21 mouse cellular contexts compared by ENCODE assay signal in the genomic region with DNA sequence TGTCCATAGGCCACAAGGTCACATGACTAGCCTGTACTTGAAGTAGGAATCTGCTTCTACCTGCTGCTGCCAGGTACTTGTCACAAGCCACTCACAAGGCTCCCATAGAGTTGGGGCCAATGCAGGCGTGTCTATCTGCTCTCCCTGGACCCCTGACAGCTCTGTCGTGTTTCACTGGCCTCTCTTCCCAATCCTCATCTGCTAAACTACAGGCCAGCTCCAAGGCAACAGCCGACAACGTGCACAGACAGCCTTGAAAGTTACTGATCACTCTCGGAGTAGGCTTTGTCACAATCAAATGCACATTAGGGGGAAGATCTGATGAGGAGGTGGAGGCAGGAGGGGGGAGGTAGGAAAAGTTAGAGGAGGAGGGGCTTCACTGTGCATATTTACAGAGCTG.
"Had no signal": no experiment of that assay in that cellular context is flagged by ENCODE, and none has a peak within 500 bp of the region (broad histone marks: within the 10 kb centered on the region; RNA-seq: fewer than 3 reads in every experiment).

No protein-coding gene starts in this region.

- DNase-seq: kidney, adult 11 months; kidney, adult 8-10 months; kidney, postnatal 10 days; kidney, postnatal 36 days; layer of hippocampus, postnatal 36 days; liver, embryonic 13.5 days; lung, adult 2 months; midbrain, embryonic 14.5 days; right cerebral cortex, adult 18-20 months; right cerebral cortex, postnatal 14 days; right cerebral cortex, postnatal 4 days; thymus, adult 2 months; thymus, postnatal 14 days; thymus, postnatal 4 days had no signal

- H3K4me2 ChIP-seq: kidney, embryonic 15.5 days; liver, embryonic 13.5 days; midbrain, embryonic 11.5 days; neural tube, embryonic 12.5 days; neural tube, embryonic 15.5 days had no signal

- H3K36me3 ChIP-seq: kidney, embryonic 15.5 days; liver, embryonic 13.5 days; neural tube, embryonic 12.5 days; neural tube, embryonic 15.5 days had no signal

- H3K9me3 ChIP-seq: kidney, embryonic 15.5 days; liver, embryonic 13.5 days; megakaryocyte, embryonic 14.5 days; neural tube, embryonic 12.5 days; neural tube, embryonic 15.5 days had no signal

- H3K4me1 ChIP-seq: neural tube, embryonic 15.5 days had no signal

- H3K27ac ChIP-seq: kidney, embryonic 15.5 days; left cerebral cortex, adult 2 months; liver, embryonic 13.5 days; neural tube, embryonic 12.5 days; neural tube, embryonic 15.5 days; stomach, postnatal 0 days had no signal

- H3K9ac ChIP-seq: kidney, embryonic 15.5 days; liver, embryonic 13.5 days; neural tube, embryonic 12.5 days; neural tube, embryonic 15.5 days had no signal

- H3K4me3 ChIP-seq: kidney, embryonic 15.5 days; left cerebral cortex, adult 2 months; liver, embryonic 13.5 days; megakaryocyte, embryonic 14.5 days; neural tube, embryonic 12.5 days; neural tube, embryonic 15.5 days had no signal

- H3K27me3 ChIP-seq: kidney, embryonic 15.5 days; liver, embryonic 13.5 days; megakaryocyte, embryonic 14.5 days; neural tube, embryonic 12.5 days; neural tube, embryonic 15.5 days had no signal
